Mouse (Mus musculus): Measurements from ENCODE around the gene C87436.

The C87436 gene

DNA sequence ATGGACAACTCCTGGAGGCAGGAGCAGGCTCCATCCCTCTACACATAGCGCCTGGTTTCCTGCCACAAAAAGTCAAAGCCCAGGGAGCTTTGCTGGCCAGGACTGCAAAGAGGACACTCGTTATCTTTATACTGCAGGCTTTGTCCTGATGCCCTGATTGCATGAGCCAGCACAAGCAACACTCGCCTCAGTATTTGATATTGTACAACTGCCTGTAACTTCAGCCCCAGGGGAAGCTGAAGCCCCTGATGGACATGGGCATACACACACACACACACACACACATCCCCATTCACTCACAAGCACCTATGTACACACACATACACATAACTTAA, 71.7 kb downstream of the C87436 start:
- no peak for DNase-seq (ENCODE audit: low read depth, low spot score)

DNA sequence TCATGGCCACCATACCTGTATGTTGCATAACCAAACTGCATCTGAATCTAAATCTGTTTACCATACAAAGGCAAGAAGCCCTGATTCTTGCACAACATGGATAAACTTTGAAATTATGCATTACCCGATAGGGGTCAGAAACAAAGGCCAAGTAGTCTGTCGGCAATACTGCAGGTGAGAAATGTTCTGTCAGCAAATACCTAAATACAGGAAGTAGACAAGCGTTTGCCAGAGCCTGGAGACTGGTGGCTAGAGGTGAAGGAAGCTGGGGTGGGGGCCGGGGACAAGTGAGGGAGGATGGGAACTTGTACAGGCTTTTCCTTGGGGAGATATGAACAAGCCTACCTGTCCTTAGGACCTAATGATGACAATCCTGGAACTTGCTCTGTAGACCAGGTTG, 72.8 kb downstream of the C87436 start:
- no peak for DNase-seq (ENCODE audit: low read depth, low spot score)

DNA sequence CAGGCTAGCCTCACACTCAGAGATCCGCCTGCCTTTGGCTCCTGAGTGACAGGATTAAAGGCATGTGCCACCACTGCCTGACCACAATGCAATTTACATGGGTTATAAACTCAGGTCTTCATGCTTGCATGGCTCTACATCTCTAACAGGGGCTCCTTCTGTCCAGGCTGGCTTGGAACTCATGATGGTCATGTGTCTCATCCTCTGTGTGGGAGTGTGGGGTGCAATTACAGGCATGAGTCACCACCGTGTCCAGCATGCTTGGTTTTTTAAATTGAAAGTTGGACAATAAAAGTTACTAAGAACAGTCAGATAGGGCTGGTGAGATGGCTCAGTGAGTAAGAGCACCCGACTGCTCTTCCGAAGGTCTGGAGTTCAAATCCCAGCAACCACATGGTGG, 75.1 kb downstream of the C87436 start:
- no peak for DNase-seq (ENCODE audit: low read depth, low spot score)

DNA sequence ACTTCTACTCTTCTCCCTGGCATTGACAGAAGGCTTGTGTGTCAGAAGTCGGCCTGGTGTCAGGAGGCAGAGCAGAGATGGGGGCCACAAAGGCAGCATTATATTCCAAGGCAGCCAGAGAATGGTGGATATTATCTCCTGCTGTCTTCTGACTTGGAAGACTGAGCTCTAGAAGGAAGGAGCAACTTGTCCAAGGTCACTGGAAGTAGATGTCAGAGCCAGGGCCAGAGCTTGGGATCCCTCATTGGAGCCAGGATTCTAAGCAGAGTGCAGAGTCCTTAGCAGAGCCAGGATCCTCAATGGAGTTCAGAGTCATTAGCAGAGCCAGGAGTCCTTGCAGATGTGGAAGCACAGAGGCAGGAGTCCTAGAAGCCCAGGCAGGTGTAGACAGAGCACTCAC, 77.8 kb downstream of the C87436 start:
- no peak for DNase-seq (ENCODE audit: low read depth, low spot score)

DNA sequence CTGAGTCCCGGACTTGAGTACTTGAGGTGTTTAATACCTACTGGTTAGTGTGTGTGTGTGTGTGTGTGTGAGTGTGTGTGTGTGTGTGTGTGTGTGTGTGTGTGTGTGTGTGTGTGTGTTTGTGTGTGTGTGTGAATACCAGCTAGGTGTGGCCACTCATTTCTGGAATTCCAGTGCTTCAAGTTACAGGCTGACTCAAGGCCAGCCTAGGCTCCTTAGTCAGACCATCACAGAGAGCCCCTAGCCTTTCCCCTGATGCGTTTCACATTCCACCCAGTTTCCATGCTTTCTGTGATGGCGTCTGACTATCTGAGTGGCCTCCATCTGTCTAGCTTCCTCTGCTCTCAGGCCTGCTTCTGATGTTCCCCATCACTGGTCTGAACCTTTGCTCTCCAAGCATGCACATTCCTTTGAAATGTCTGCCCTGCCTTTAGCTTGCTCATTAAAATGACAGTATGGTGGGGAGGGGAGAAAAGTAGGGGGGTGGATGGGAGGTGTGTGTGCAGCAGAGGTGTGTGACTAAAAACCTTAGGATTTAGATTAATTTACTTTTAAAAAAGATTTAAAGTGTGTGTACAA, 81.7 kb downstream of the C87436 start:
- no peak for DNase-seq (ENCODE audit: low read depth, low spot score)

DNA sequence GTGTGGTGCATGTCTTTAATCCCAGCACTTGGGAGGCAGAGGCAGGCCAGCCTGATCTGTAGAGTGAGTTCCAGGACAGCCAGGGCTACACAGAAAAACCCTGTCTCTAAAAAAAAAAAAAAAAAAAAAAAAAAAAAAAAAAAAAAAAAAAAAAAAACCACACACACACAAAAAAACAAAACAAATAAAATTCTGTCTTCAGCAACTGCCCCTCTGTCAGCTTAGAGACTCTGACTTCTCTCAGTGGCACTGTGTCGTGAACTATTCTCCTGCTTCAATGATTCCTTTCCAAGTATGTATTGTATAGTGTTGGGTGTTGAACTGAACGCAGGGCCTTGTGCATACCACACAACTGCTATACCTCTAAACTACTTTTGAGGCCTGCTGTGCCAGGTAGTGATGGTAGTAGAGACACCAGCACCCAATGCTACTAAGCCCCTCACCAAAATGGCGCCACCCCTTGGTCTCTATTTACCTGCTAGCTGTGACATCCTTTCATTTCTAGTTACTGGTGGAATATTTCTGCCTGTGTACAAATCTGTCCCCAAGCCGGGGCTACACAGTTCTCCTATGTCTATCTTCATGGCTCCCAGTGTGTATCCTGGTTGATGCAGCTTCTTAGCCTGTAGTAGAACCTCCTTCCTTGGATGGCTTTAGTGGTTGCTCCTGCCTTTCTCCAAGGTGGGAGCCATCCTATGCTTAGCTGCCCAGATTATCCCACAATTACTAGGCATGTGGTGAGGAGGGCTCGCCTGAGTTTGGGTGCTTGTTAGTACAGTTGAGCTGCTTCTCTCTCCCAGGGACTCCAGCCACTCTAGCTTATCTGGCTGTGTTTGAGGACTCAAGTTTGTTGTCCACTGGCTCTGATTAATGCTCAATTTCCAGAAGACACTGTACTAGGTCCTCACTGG, 84.1 kb downstream of the C87436 start:
- DNase-seq (ENCODE audit: low read depth, low spot score): no peak
